Mouse (Mus musculus) E14TG2a.4 (cell line): ENCODE data around the gene Endou.

Source experiments
- H3K27me3 ChIP-seq: 2 replicates; pipeline ENCODE4 v1.6.1; 2014; ENCODE audit warnings: low read length, control low read depth; ENCODE audit not compliant: insufficient read depth
- H3K36me3 ChIP-seq: 2 replicates; pipeline ENCODE4 v1.6.1; 2014; ENCODE audit warnings: low read length, control low read depth; ENCODE audit not compliant: insufficient read depth
- H3K4me1 ChIP-seq: replicated peaks from 2 replicates; pipeline ENCODE4 v1.6.1; 2014; ENCODE audit warnings: low read depth, low read length, control low read depth
- H3K4me3 ChIP-seq: replicated peaks from 2 replicates; pipeline ENCODE4 v1.5.1; 2014; ENCODE audit warnings: mild to moderate bottlenecking, low read length
- H3K9me3 ChIP-seq: 2 replicates; pipeline ENCODE4 v1.6.1; 2014; ENCODE audit warnings: low read length, control low read depth
- CTCF ChIP-seq: conservative IDR thresholded peaks from 2 replicates; pipeline ENCODE4 v1.5.1; 2014; ENCODE audit warnings: low read length
- NANOG ChIP-seq: IDR thresholded peaks from 2 replicates; pipeline ENCODE4 v1.6.1; 2014; ENCODE audit warnings: borderline replicate concordance, low read length, mixed read lengths
- POU5F1 ChIP-seq: IDR thresholded peaks from 2 replicates; pipeline ENCODE4 v1.6.1; 2014; ENCODE audit warnings: low read length, borderline replicate concordance

Gene Endou

DNA sequence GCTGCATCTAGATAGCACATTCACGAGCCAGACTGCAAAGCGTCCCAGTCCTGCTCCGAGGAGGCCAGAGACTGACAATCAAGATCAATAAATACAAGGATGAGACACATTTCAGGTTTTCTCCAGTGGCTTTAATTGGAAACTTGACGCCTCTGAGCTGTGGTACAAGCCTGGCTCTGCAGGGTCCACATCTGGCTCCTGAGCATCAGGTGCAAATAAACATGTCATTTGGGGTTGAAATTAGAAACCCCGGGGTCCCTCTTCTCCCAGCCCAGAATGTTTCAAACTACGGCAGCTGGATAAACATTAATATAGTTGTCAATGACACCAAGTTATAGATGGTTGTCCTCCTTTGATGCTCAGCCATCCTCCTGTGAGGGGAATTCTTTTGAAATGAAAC is 20.2 kb downstream of the Endou start:
- no peak for TF ChIP-seq NANOG
- TF ChIP-seq CTCF: no peak
- no peak for TF ChIP-seq POU5F1
- H3K9me3 ChIP-seq: no peaks in the 10 kb centered on the region

DNA sequence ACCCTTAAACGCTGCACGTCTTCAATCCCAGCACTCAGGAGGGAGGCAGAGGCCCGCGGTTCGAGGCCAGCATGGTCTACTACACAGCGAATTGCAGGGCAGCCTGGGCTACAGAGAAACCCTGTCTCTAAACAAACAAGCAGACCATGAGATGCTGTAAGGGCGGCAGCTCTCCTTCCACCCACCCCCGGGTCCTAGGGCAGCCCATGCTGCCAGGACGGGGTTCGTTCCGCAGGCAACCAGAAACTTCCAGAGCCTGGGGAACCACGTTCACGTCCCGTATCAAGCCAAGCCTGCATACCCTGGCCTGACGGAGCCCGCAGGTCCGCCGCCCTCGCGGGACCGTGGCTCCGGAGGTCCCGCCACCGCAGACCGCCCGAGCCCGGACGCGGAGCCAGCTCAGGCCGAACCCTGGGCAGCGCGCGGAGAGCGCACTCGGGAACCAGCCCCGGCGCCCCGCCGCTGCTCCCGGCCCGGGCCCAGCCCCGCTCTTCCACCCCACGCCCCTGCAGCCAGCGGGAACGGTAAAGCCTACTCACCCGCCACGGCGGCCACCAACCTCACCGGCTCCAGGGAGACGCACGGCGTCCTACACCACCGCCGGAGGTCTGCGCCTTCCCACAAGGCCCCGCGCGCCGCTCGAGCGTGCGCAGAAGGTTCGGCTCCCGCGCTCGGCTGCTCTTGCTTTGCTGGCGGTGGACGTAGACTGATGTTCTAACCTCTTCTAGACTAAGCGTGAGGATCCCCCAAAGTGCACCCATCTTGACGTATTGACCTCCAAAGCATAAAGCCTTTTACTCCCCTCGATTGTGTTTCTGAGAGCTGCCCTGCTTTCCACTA is 25.7 kb downstream of the Endou start, which contains the start of gene Rpap3:
Rpap3 (minus strand) TSS at position 615 of the 840 bp plus-strand sequence.
- H3K9me3 ChIP-seq: no peaks in the 10 kb centered on the region
- H3K4me3 ChIP-seq: peak within 1 kb of the TSS; percentile 93
- TF ChIP-seq NANOG: no peak
- peaks cover 30% of the 10 kb centered on the region for H3K36me3 ChIP-seq
- H3K27me3 ChIP-seq: no peaks in the 10 kb centered on the region
- peaks cover 16% of the 10 kb centered on the region for H3K4me1 ChIP-seq

More for the DNA sequence above, 20.2 kb downstream of the Endou start:
- Histone ChIP-seq H3K27me3 (0 out of 2 replicates have a peak, but pooled peaks cover 3% of the 10 kb centered on the region), H3K4me3 (no peak overlapping the region), H3K36me3 (no peaks in the 10 kb centered on the region), H3K4me1 (peaks cover 13% of the 10 kb centered on the region)

DNA sequence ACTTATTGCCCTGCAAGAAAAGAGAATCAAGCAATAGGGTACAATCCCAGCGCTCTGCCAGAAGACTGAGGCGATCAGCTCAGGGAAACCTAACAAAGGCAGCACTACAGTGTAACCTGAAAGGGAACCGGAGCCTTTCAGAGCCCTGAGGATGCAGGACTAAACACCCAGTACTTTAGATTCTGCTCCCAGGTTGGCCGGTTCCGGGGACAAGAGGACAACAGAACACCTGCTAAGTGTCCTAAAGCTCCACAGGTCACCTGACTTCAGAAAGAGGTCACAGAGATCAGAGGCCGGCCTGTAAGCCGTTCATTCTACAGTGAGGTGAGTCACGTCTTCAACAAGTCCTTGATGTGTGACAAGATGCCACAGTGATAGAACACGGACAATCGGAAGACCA is 34.5 kb downstream of the Endou start:
- Histone ChIP-seq H3K27me3 (no peaks in the 10 kb centered on the region), H3K36me3 (peaks cover 99% of the 10 kb centered on the region), H3K9me3 (no peaks in the 10 kb centered on the region), H3K4me1 (peaks cover 4% of the 10 kb centered on the region; the same call in 1 of the 2 replicates), H3K4me3 (no peak overlapping the region)
- TF ChIP-seq POU5F1 (no peak), NANOG (no peak), CTCF (no peak)

DNA sequence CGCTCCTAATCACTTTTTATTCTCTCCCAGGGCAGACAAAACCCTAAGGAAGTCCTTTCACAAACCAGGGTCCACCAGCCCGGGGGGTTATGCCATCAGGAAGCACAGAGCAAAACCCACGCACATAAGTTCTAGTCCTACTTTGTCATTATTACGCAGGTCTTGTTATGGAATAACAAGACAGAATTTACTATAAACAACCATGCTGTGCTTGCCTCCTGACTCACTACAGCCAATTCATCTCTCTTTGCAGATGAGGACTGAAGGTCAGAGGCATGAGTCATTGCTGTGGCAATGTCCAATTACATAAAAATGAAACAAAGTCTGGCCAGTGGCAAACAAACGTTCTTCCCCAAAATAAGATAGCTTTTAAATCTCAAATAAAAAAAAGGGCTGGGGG is 37.7 kb downstream of the Endou start:
- Histone ChIP-seq H3K4me3 (no peak overlapping the region), H3K9me3 (no peaks in the 10 kb centered on the region)

DNA sequence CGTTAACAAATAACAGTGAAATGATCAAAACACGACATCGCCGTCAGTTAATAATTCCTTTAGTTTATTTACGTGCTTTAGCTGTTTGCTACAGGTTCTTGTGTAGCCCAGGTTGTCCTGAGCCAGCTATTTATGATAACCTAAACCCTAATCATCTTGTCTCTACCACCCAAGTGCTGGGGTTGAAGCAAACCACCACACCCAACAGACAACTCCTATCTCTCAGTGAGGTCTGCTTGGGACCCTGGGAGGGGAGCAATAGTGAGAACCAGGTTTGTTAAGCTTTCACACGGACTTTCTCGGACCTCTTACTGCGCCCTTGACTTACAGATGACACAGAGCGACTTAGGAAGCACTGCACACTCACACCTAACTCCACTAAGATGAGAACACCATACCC is 47.0 kb downstream of the Endou start:
- H3K4me3 ChIP-seq: no peak overlapping the region
- TF ChIP-seq NANOG: no peak
- no peak for TF ChIP-seq CTCF
- TF ChIP-seq POU5F1: no peak

More for the DNA sequence above, 37.7 kb downstream of the Endou start:
- Histone ChIP-seq H3K36me3 (peaks cover 94% of the 10 kb centered on the region), H3K27me3 (no peaks in the 10 kb centered on the region), H3K4me1 (no peaks in the 10 kb centered on the region)
- TF ChIP-seq NANOG: no peak
- no peak for TF ChIP-seq POU5F1
- TF ChIP-seq CTCF: no peak

DNA sequence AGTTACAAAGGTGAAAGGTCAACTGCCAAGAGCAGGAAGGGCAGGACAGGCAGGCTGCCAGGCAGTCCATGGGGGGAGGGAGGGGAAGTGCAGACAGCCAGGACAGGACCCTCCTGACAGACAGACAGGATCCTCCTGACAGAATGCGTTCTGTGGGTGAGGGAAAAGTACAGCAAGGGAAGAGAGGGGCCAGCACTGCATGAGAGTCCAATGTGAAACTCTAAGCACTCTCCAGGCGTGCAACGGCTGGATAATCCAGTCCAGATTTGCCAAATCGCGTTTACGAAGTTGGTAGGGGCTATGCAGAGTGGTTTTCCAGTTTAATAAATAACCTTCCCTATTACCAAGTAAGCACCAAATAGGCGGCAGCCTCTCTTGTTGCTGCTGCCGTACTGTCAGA is 49.1 kb downstream of the Endou start:
- Histone ChIP-seq H3K4me3 (no peak overlapping the region), H3K27me3 (no peaks in the 10 kb centered on the region), H3K4me1 (peaks cover 12% of the 10 kb centered on the region), H3K9me3 (no peaks in the 10 kb centered on the region), H3K36me3 (peaks cover 85% of the 10 kb centered on the region)
- TF ChIP-seq CTCF: no peak
- no peak for TF ChIP-seq POU5F1
- no peak for TF ChIP-seq NANOG

More for the DNA sequence above, 47.0 kb downstream of the Endou start:
- Histone ChIP-seq H3K27me3 (no peaks in the 10 kb centered on the region), H3K4me1 (peaks cover 9% of the 10 kb centered on the region), H3K9me3 (no peaks in the 10 kb centered on the region), H3K36me3 (peaks cover 85% of the 10 kb centered on the region)

DNA sequence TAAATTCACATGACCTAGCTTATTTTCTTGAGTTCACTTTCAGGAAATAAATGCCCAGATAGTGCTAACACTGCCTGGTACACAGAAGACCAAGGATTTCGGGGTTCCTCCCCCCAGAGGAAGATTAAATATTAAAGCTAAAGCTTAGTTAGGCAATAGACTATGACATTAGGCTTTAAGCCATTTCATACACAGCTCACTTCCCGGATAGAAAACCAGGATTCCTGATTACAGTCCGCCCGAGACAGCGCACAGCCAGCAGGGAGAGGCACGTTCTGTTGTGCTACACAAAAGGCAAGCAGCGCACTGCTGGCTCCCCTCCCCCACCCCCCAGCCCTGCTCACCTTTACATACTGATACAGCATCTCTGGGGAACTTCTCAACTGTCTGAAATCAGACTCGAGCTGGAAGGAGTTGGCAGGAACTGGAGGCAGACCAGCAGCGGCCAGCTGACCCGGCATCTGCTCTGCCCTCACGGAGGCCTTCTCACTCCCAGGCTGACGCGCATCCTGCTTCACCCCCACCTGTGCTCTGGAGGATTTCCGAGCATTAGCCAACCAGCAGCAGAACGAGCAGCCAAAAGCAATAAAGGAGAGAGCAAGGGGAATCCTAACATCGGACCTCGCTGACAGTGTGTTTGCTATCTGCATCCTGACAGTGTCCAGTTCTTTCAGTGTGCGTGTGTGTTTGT is 51.0 kb downstream of the Endou start:
- no peak for TF ChIP-seq CTCF
- TF ChIP-seq POU5F1: no peak
- no peak for TF ChIP-seq NANOG
- Histone ChIP-seq H3K36me3 (peaks cover 84% of the 10 kb centered on the region), H3K9me3 (no peaks in the 10 kb centered on the region), H3K27me3 (no peaks in the 10 kb centered on the region), H3K4me1 (peaks cover 26% of the 10 kb centered on the region), H3K4me3 (no peak overlapping the region)

DNA sequence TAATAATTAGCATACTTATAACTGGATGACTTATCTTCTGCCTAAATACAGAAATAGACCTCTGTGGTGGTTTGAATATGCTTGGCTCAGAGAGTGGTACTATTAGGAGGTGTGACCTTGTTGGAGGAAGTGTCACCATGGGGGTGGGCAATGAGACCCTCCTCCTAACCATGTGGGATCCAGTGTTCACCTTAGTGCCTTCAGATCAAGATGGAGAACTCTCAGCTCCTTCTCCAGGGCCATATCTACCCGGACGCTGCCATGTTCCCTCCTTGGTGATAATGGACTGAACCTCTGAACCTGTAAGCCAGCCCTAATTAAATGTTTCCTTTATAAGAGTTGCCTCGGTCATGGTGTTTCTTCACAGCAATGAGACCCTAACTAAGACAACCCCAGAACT is 53.8 kb downstream of the Endou start:
- no peak overlapping the region for H3K4me3 ChIP-seq
- H3K27me3 ChIP-seq: no peaks in the 10 kb centered on the region
- peaks cover 26% of the 10 kb centered on the region for H3K4me1 ChIP-seq
- H3K36me3 ChIP-seq: peaks cover 79% of the 10 kb centered on the region
- no peak for TF ChIP-seq NANOG
- no peak for TF ChIP-seq CTCF
- TF ChIP-seq POU5F1: no peak
- no peaks in the 10 kb centered on the region for H3K9me3 ChIP-seq
